Mouse (Mus musculus) right cerebral cortex, postnatal 10 days (tissue): ENCODE measurements around the gene Sgpl1.

Source experiments
- DNase-seq, 2 experiments: peaks; one replicate each; pipeline ENCODE4 v3.0.0; 2021; ENCODE audit warnings: low spot score in 2 of 2

The Sgpl1 gene

DNA sequence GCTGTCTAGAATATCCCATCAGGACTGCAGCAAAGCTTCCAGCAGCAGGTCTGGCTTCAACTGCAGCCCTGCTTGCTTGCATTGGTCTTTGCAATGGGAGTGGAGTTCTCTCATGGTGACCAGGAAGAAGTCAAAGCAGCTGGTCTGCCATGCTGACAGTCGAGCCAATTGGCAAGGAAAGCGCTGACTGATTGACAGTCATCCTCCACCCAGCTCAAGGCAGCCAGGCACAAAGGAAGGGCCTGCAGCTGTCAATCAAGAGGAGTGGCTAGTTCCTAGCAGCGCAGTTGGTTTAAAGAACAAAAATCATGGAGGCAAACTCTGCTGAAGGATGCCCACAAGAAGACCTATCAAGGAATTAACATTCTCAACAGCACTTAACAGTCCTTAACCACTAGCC lies 61.0 kb downstream of the Sgpl1 start:
- no peak for DNase-seq

DNA sequence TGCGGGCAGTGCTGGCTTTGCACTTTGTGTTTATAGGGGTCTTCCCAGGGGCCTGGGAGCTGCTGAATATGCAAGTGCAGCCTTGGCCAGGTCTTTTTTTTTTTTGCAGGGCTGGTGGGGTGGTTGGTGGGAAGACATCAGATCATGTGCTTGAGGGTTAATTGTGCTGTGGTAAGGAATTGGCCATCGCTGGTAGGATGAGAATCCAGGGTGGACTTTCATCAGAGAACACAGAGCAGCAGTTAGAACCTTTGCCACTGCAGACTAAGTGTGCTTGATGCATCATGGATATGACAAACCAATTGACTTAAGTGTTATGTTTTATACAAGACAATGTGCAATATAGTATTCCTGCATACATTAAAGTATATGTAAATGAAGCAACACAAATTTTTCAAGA lies 62.1 kb downstream of the Sgpl1 start:
- no peak for DNase-seq

DNA sequence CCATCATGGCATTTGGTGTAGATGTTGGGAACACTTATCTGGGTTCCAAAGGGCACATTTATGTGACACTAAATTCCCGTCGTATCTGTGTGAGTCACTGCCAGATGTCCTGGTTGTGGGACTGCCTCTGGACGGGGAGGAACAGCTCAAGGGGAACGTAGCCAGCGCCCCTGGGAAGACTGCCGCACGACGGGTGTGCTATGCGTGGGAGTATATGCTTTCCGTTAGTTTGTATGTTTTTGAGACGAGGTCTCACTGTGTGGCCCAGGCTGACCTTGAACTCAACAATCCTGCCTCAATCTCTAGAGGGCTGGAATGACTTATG lies 66.6 kb downstream of the Sgpl1 start:
- no peak for DNase-seq

DNA sequence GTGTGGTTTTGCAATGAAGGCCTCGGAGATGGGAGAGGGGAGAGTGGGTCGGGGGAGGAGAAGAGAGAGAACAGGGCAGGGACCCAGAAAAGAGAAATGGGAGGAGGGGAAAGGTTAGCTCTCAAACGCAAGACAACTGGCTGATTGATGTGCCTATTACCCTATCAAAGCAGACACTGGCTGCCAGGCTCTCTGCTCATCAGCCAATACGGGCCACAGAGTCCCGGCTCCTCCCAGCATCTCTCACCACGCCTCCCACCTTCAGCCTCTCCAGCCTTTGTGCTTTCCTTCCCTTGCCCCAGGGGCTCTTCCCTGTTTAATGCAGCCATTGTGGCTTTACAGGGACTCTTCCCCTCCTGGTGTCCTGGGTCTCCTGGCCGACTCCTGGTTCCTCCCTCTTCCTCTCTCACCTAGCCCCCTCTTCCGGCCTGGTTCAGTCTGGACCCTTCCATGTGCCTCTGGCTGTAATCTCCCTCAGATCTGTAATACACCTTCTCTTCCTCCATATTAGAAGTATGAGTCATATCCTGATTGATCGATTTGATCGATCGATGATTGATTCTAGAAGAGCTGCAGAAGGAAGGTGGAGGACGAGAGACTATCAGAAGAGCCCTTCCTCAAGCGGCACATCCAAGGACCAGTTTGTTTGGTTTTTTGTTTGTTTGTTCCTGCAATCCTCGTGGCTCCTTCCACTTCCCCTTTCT lies 67.1 kb downstream of the Sgpl1 start:
- peak; percentile 80 to 91 for DNase-seq

DNA sequence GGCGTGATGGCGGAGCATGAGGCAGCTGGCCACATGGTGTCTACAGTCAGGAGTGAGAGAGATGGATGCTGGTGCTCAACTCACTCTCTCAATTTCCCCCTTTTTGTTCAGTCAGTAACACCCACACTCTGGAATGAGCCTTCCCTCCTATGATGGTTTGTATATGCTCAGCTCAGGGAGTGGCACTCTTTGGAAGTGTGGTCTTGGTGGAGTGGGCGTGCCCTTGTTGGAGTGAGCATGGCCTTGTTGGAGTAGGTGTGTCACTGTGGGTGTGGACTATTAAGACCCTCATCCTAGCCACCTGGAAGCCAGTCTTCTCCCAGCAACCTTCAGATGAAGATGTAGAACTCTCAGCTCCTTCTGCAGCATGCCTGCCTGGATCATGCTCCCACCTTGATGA lies 71.9 kb downstream of the Sgpl1 start:
- no peak for DNase-seq

DNA sequence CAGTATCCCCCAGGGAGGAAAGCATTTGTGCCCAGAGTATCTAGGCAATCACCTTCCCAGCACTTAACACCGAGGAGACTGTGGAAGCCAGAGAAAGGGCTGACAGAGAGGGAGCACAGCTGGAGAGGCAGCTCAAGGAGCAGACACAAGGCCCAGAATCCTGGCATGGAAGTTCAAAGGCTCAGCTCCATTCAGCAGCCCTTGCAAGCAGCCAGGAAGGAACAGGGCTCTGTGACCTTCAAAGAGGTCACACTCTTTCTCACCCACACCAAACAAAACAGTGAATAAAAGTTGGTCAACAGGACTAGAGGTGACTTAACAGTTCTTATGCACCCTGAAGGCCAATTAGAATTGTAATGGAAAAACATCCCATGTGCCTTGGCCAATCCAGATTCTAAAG lies 72.9 kb downstream of the Sgpl1 start:
- DNase-seq, result no peak

DNA sequence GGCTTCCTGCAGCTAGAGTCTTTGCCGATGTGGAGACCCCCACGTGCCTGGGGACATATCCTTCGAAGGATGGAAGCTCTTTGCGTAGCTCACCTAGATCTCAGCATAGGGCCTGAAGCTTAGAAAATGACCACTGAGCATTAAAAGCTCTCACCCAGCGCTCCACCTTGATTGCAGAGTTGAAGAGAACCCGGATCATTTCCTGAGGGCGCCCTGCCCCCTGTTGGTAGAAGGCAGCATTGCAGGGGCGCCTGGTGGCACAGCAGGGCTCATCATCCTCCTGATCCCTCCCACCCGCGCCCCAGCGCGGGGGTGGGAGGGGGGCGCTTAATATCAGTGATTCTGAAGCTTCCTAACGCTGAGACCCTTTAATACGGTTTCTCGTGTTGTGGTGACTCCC lies 75.2 kb downstream of the Sgpl1 start:
- peak; percentile 46 to 68 for DNase-seq

DNA sequence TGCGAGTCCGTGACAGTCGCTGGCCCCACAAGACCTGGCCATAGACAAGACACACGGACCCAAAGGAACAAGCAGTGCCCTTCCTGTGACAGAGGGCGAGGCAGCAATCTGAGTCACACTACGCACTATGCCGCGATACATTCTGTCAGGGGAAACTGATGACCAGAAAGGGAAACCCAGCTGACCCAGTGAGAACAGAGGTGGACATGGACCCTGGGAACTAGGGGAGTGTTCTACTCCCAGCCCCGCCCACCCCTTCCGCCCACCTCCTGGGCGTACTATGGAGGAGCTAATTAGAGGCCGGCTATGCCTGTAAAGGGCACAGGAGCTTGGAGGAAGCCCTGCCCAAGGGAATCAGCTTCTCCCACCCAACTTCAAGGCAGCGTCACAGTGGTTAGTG lies 78.3 kb downstream of the Sgpl1 start:
- DNase-seq, result no peak

DNA sequence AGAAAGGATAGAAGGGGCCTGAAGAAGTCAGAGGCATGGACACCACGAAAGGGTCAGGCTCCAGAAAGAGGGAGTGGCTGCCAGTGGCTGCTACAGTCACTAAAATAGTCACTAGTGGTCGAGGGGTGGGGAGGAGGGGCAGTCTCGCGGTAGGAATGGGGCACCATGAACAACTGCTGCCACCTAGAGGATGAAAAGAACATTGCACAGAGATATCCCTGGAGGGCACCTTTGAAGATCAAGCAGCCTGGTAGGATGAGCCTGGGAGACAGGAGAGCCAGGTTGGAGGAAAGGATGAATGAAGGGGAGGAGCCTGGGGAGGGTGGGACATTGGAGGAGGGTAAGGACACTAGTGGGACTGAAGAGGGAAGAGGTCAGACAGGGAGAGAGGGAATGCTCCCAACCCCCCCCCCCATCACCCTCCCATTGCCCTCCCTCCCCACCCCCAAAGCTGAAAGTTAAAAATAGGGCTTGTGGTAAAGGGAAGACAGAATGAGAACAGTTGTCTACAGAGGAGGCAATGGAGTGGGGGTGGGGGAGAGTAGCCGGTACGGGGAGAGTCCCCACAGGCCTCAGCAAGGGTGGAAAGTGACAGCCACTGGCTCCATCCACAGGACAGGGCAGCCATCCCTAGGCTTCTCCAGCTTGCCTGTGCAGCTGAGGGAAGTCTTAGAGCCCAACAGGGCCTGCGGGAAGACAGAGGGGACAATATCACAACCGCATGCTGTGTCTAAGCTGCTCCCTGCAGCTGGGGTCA lies 78.9 kb downstream of the Sgpl1 start:
- DNase-seq, result peak; percentile 70 to 73

DNA sequence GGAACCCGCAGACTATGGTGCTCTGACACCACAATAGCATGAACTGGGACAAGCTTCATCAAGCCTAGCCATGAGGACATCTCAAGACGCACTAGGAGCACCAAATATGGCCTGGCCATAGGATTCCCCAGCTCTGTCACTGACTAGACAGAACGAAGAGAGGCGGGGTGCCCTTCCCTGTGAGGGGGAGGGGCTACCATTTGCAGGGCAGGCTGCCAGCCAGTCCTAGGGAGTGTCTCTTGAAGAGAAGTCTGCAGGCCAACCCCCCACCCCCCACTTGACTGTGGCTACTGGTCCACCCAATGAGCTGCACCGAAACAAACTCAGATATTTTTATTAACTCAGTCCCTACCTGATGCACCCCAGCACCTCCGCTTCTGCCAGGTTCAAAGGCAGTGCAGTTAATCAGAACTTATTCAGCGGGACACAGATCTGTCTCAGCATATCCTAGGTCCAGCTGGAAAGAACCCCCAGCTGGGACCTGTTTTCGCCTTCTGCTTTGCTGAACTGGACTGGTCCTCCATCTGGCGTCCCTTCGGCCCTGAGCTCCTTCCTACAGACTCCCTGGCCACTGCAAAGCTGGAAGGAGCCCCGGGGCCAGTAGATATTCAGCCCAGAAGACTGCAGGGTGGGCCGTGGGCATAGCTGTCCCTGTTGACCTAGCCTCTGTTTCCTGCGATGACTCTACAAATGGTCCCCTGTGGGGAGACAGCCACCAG lies 82.1 kb downstream of the Sgpl1 start:
- DNase-seq, result no peak

DNA sequence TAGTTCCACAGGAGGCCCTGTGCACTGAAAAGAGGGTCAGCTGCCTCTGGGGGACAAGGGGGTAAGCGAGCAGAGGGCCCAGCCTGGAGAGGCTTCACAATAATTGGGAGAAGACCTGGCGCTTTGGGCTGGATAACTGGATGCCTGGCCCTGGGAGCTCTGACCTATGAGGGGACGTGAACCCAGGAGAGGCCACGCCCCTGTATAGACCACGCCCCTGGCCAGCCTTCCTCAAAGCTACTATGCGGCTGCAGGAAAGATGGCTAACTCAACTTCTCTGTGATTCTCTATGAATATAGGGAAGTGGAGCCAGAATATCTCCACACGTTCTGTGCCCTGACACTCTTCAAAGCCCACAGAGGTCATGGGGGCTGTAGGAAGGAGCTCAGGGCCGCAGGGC lies 82.9 kb downstream of the Sgpl1 start:
- no peak for DNase-seq

DNA sequence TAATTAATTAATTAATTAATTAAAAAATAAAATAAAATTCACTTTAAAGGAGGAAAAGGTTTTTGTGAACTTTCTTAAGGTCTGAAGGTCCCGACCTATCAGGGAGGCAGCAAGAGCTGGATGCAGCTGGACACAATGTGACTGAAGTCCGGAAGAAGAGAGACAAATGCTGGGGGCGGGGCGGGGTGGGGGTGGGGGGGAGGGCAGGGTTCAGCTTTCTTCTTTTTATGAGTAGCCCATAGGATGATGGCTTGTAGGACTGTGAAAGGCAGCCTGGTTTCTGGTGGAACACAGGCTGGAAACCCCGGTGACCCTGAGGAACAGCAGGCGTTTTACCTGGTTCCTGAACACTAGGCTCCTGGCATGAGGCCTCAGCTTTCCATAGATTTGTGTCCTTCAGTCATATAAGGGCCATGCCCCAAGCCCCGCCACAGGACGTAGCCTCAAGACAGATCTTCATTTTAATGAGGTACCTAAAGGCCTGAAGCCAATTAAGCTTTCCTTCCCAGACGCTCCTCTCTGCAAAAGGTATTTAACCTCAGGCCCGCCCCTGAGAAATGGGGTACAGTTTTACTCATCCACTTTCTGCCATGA lies 84.1 kb downstream of the Sgpl1 start:
- DNase-seq, result no peak

DNA sequence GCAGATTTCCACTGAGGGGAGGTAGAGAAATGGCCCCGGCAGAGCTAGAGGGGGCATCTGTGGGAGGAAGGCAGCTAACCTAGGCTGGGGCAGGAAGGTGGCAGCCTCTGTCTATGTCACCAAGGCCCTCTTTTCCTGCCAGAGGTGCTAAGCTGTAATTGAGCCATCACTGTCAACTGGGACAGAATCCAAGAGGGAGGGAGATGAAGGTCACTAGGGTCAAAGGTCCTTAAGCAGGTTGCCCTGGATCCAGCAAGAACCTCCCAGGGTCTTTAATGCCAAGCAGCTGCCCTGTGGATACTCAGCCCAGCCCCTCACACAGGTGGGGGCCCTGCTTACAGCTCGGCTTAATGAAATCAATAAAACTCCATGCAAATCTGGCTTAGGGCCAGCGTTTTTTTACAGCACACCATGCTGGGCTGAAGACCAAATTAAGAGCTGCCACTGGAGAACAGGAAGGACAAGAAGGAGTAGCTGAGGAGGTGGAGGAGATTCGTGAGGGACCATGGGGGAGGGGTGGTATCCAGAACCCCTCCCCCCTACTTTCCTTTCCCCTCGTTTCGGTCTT lies 87.9 kb downstream of the Sgpl1 start:
- DNase-seq, result no peak

DNA sequence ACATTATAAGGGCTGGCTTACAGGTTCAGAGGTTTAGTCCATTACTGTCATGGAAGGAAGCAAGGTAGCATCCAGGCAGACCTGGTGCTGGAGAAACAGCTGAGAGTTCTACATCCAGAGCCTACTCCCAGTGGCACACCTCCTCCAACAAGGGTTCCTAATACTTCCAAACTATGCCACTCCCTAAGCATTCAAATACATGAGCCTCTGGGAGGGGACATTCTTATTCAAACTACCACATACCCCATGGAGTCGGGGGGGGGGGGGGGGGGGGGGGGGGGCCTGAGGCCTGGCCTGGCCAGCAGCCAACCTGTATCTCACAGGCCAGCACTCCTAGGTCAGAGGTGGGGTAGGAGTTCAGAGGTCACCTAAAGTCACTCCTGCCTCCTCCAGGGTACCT lies 88.4 kb downstream of the Sgpl1 start:
- no peak for DNase-seq

DNA sequence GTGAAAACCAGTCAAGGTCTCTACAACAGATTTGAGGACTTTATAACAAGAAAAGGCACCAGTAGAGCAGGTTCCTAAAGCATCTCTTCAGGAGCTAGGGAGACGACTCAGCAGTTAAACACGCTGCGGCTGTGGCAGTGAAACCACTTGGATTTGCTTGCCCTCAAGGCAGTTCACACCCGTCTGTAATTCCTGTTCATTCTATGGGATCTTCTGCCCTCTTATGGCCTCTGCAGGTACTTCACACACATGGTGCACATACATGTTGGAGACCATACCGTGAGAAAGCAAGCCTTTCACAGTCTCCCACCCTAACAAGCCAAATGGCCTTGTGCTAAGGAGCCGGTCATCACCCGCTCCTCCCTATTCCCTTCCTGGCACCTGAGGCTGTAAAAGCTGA lies 90.8 kb downstream of the Sgpl1 start:
- no peak for DNase-seq

DNA sequence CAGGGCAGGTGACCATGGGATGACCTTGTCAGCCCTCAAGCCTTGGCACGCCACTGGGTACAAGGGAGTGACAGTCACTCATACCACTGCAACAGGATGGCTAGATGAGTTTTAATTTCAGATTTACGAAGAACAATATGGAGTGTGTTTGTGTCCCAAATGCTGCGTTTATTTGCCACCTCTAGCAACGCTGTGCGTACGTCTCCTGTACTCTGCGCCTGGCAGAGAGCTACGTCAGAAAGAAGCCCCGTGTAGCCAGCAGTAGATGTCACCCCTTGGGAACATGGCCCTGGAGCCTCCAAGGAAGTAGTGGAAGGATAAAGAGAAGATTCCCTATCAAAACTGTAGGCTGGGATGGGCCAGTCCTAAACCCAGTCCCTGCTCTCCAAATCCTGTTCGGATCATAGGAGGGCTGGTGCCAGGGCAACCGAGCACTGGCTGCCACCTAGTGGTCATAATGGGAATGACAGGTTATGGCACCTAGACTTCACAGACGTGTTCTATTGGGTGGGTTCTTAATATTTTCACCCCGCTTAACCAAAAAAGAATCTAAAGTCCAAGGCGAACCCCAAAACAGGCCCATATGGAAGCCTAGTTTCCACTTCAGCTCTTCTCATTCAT lies 95.4 kb downstream of the Sgpl1 start:
- DNase-seq, result peak; percentile 67 to 81
